Mouse (Mus musculus): ENCODE results near the gene Mup22.
"Not testable (repeated sequence)": the region's sequence is repeated elsewhere in the genome, so short reads cannot be mapped to it uniquely, and the experiment has no call there.

The Mup22 gene

GRCm38 (mm10) chr4:60821363-60821762, at the start of gene Mup22:
TSS of gene Mup22 (minus strand) at chr4:60821463.
- not testable (repeated sequence) for DNase-seq

GRCm38 (mm10) chr4:60840889-60841288, 19.6 kb upstream of the Mup22 start:
- not testable (repeated sequence) for DNase-seq

Measured in thymus, adult 18-20 months (tissue).